Mouse (Mus musculus) stomach, postnatal 0 days (tissue): ENCODE results near the gene Atxn3.

Source experiments
- CTCF ChIP-seq: IDR thresholded peaks from 2 replicates; pipeline ENCODE4 v1.5.1; 2016; ENCODE audit warnings: antibody characterized with exemption, low read depth, mild to moderate bottlenecking, moderate library complexity
- EP300 ChIP-seq: optimal IDR thresholded peaks from 2 replicates; pipeline ENCODE3; 2016; ENCODE audit warnings: antibody characterized with exemption

GRCm38 (mm10) chr12:101919847-101920246 is 38.2 kb downstream of the Atxn3 start:
- TF ChIP-seq CTCF, result no peak
- no peak for TF ChIP-seq EP300
